Mouse (Mus musculus): Measurements from ENCODE around the gene Mta2. TPM values are rescaled to one million over a fixed set of nuclear protein-coding genes. Genes with fewer than 3 reads are reported as not detected.
A peak's percentile ranks its signal among the peaks of the same experiment; 100 is the strongest.

Mta2 gene
- polyA plus RNA-seq, 1 experiment from 2014 or later = 130 TPM

- no peaks in the 10 kb centered on the region for H3K9me3 ChIP-seq (ENCODE audit: control insufficient read depth, low read length)
- H3K4me3 ChIP-seq (ENCODE audit: low read length) = peak overlapping the region; percentile 13; the same call in 1 of the 2 replicates
- H3K36me3 ChIP-seq (ENCODE audit: control insufficient read depth, insufficient read depth, low read length) = no peaks in the 10 kb centered on the region
- WGBS = 33% methylated on average over 12 of the region's 12 CpGs
- H3K4me2 ChIP-seq (ENCODE audit: low read depth, low read length) = peak overlapping the region; percentile 84
- H3K9ac ChIP-seq (ENCODE audit: low read depth, low read length) = peak overlapping the region; percentile 51
- peak; percentile 4; the same call in 1 of the 2 replicates for ATAC-seq
- peak overlapping the region; percentile 97 for H3K27ac ChIP-seq (ENCODE audit: low read length)
- H3K4me1 ChIP-seq (ENCODE audit: control insufficient read depth, insufficient read depth, low read length) = peaks cover 75% of the 10 kb centered on the region
- H3K27me3 ChIP-seq (replicated peaks; ENCODE audit: control insufficient read depth, insufficient read depth, low read length) = no peaks in the 10 kb centered on the region
These were observed 51.3 kb downstream of the Mta2 start for GRCm38 (mm10) chr19:8992769-8993624.

DNA sequence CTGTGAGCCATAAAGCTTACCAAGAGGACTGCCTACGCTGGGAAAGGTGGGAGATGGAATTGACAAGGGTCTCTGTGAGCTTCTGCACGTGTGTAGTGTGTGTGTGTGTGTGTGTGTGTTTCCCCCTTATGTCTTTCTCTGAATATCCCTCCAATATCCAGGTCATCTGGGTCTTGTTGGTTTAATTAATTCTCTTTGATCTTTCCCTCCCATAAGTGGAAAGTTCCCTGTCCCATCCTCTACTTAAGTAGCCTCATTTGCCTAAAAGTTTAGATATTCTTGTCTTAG, 51.9 kb downstream of the Mta2 start:
- 54% methylated on average over 2 of the region's 2 CpGs for WGBS
- H3K36me3 ChIP-seq (ENCODE audit: control insufficient read depth, insufficient read depth, low read length) = no peaks in the 10 kb centered on the region
- H3K9me3 ChIP-seq (ENCODE audit: control insufficient read depth, low read length) = no peaks in the 10 kb centered on the region
- H3K9ac ChIP-seq (ENCODE audit: low read depth, low read length) = 0 out of 2 replicates have a peak overlapping the region, but pooled peaks have one; percentile 2
- H3K27me3 ChIP-seq (replicated peaks; ENCODE audit: control insufficient read depth, insufficient read depth, low read length) = no peaks in the 10 kb centered on the region
- H3K4me3 ChIP-seq (ENCODE audit: low read length) = no peak overlapping the region
- no peak for ATAC-seq
- H3K4me1 ChIP-seq (ENCODE audit: control insufficient read depth, insufficient read depth, low read length) = peaks cover 75% of the 10 kb centered on the region
- peak overlapping the region; percentile 84 for H3K4me2 ChIP-seq (ENCODE audit: low read depth, low read length)
- peak overlapping the region; percentile 17; the same call in 1 of the 2 replicates for H3K27ac ChIP-seq (ENCODE audit: low read length)

- WGBS = 52% methylated on average over 10 of the region's 10 CpGs
- Histone ChIP-seq H3K4me1 (ENCODE audit: control insufficient read depth, insufficient read depth, low read length) (peaks cover 77% of the 10 kb centered on the region), H3K27me3 (replicated peaks; ENCODE audit: control insufficient read depth, insufficient read depth, low read length) (no peaks in the 10 kb centered on the region), H3K27ac (ENCODE audit: low read length) (peak overlapping the region; percentile 21; the same call in 1 of the 2 replicates), H3K4me3 (ENCODE audit: low read length) (no peak overlapping the region), H3K9ac (ENCODE audit: low read depth, low read length) (no peak overlapping the region), H3K4me2 (ENCODE audit: low read depth, low read length) (no peak overlapping the region), H3K36me3 (ENCODE audit: control insufficient read depth, insufficient read depth, low read length) (no peaks in the 10 kb centered on the region), H3K9me3 (ENCODE audit: control insufficient read depth, low read length) (no peaks in the 10 kb centered on the region)
- peak; percentile 24 for ATAC-seq
These were observed 53.3 kb downstream of the Mta2 start for GRCm38 (mm10) chr19:8994813-8995607.

GRCm38 (mm10) chr19:8996601-8997000, 54.9 kb downstream of the Mta2 start:
- H3K4me3 ChIP-seq (ENCODE audit: low read length) = no peak overlapping the region
- no peaks in the 10 kb centered on the region for H3K27me3 ChIP-seq (replicated peaks; ENCODE audit: control insufficient read depth, insufficient read depth, low read length)
- peak overlapping the region; percentile 76; the same call in 1 of the 2 replicates for H3K27ac ChIP-seq (ENCODE audit: low read length)
- H3K4me2 ChIP-seq (ENCODE audit: low read depth, low read length) = no peak overlapping the region
- peaks cover 68% of the 10 kb centered on the region for H3K4me1 ChIP-seq (ENCODE audit: control insufficient read depth, insufficient read depth, low read length)
- ATAC-seq = no peak
- no peaks in the 10 kb centered on the region for H3K9me3 ChIP-seq (ENCODE audit: control insufficient read depth, low read length)
- no peak overlapping the region for H3K9ac ChIP-seq (ENCODE audit: low read depth, low read length)
- H3K36me3 ChIP-seq (ENCODE audit: control insufficient read depth, insufficient read depth, low read length) = 0 out of 2 replicates have a peak, but pooled peaks cover under 1% of the 10 kb centered on the region
- 91% methylated on average over 6 of the region's 6 CpGs for WGBS

- H3K4me3 ChIP-seq (ENCODE audit: low read length) = no peak overlapping the region
- H3K27me3 ChIP-seq (replicated peaks; ENCODE audit: control insufficient read depth, insufficient read depth, low read length) = no peaks in the 10 kb centered on the region
- H3K36me3 ChIP-seq (ENCODE audit: control insufficient read depth, insufficient read depth, low read length) = peaks cover 7% of the 10 kb centered on the region; the same call in 1 of the 2 replicates
- ATAC-seq = peak; percentile 95
- H3K4me2 ChIP-seq (ENCODE audit: low read depth, low read length) = peak overlapping the region; percentile 38
- H3K27ac ChIP-seq (ENCODE audit: low read length) = peak overlapping the region; percentile 76
- H3K9me3 ChIP-seq (ENCODE audit: control insufficient read depth, low read length) = no peaks in the 10 kb centered on the region
- peaks cover 59% of the 10 kb centered on the region for H3K4me1 ChIP-seq (ENCODE audit: control insufficient read depth, insufficient read depth, low read length)
- WGBS = 36% methylated on average over 4 of the region's 4 CpGs
- H3K9ac ChIP-seq (ENCODE audit: low read depth, low read length) = 0 out of 2 replicates have a peak overlapping the region, but pooled peaks have one; percentile 30
These were observed 55.9 kb downstream of the Mta2 start for GRCm38 (mm10) chr19:8997546-8997945.

- no peak for ATAC-seq
- Histone ChIP-seq H3K27ac (ENCODE audit: low read length) (no peak overlapping the region), H3K27me3 (replicated peaks; ENCODE audit: control insufficient read depth, insufficient read depth, low read length) (no peaks in the 10 kb centered on the region), H3K9me3 (ENCODE audit: control insufficient read depth, low read length) (no peaks in the 10 kb centered on the region), H3K4me2 (ENCODE audit: low read depth, low read length) (no peak overlapping the region), H3K36me3 (ENCODE audit: control insufficient read depth, insufficient read depth, low read length) (peaks cover 10% of the 10 kb centered on the region), H3K4me3 (ENCODE audit: low read length) (no peak overlapping the region), H3K4me1 (ENCODE audit: control insufficient read depth, insufficient read depth, low read length) (peaks cover 50% of the 10 kb centered on the region), H3K9ac (ENCODE audit: low read depth, low read length) (no peak overlapping the region)
- WGBS = 79% methylated on average over 6 of the region's 6 CpGs
These were observed 56.9 kb downstream of the Mta2 start for GRCm38 (mm10) chr19:8998546-8998945.

- 74% methylated on average over 4 of the region's 4 CpGs for WGBS
These were observed 57.5 kb downstream of the Mta2 start for GRCm38 (mm10) chr19:8999223-8999622.

More at GRCm38 (mm10) chr19:8999223-8999622, 57.5 kb downstream of the Mta2 start:
- no peaks in the 10 kb centered on the region for H3K9me3 ChIP-seq (ENCODE audit: control insufficient read depth, low read length)
- peaks cover 13% of the 10 kb centered on the region for H3K36me3 ChIP-seq (ENCODE audit: control insufficient read depth, insufficient read depth, low read length)
- H3K27ac ChIP-seq (ENCODE audit: low read length) = no peak overlapping the region
- no peak overlapping the region for H3K4me2 ChIP-seq (ENCODE audit: low read depth, low read length)
- H3K4me1 ChIP-seq (ENCODE audit: control insufficient read depth, insufficient read depth, low read length) = peaks cover 45% of the 10 kb centered on the region
- no peak overlapping the region for H3K4me3 ChIP-seq (ENCODE audit: low read length)
- no peak for ATAC-seq
- H3K9ac ChIP-seq (ENCODE audit: low read depth, low read length) = no peak overlapping the region
- no peaks in the 10 kb centered on the region for H3K27me3 ChIP-seq (replicated peaks; ENCODE audit: control insufficient read depth, insufficient read depth, low read length)

All from intestine, embryonic 16.5 days (tissue).